Mouse (Mus musculus): ENCODE measurements around the gene Smim10l2a. TPM values are rescaled to one million over a fixed set of nuclear protein-coding genes. Genes with fewer than 3 reads are reported as not detected.

The Smim10l2a gene
- polyA plus RNA-seq, 1 experiment = 0.01 TPM

- Histone ChIP-seq H3ac (ENCODE audit: control insufficient read depth, insufficient read length) (no peak overlapping the region), H3K27me3 (ENCODE audit: control insufficient read depth, insufficient read depth, insufficient read length) (no peaks in the 10 kb centered on the region), H3K4me2 (ENCODE audit: low read depth) (no peak overlapping the region), H3K79me2 (ENCODE audit: control insufficient read depth, insufficient read depth) (no peaks in the 10 kb centered on the region), H3K36me3 (ENCODE audit: control insufficient read depth, insufficient read depth) (no peaks in the 10 kb centered on the region), H3K4me3 (no peak overlapping the region)
- TF ChIP-seq TCF3 (IDR thresholded peaks at IDR 0.05; ENCODE audit: insufficient read length, low read depth) (no peak), REST (IDR thresholded peaks at IDR 0.05; ENCODE audit: insufficient read depth, insufficient read length) (no peak), USF1 (IDR thresholded peaks at IDR 0.05; ENCODE audit: low read depth) (no peak), POLR2A (IDR thresholded peaks at IDR 0.05; ENCODE audit: insufficient read length, low read depth) (no peak), POLR2AphosphoS2 (IDR thresholded peaks at IDR 0.05; ENCODE audit: insufficient read length, low read depth) (no peak), E2F4 (IDR thresholded peaks at IDR 0.05; ENCODE audit: insufficient read depth) (no peak), MYOG (IDR thresholded peaks at IDR 0.05; ENCODE audit: control insufficient read depth in 1 of 3, insufficient read depth in 1 of 3, insufficient read length in 2 of 3, low read depth in 2 of 3) (no peak), CEBPB (IDR thresholded peaks at IDR 0.05; ENCODE audit: insufficient read depth, poor library complexity, severe bottlenecking) (no peak), MAX (IDR thresholded peaks at IDR 0.05; ENCODE audit: low read depth) (no peak), TCF12 (IDR thresholded peaks at IDR 0.05; ENCODE audit: insufficient read depth, poor library complexity, severe bottlenecking) (no peak), MYOD1 (IDR thresholded peaks at IDR 0.05; ENCODE audit: control insufficient read depth in 1 of 3, insufficient read length in 2 of 3, low read depth in 2 of 3) (no peak), SRF (IDR thresholded peaks at IDR 0.05; ENCODE audit: control insufficient read depth, insufficient read length, low read depth) (no peak)
Observed at GRCm38 (mm10) chrX:56416277-56416676, 41.9 kb downstream of the Smim10l2a start.

DNA sequence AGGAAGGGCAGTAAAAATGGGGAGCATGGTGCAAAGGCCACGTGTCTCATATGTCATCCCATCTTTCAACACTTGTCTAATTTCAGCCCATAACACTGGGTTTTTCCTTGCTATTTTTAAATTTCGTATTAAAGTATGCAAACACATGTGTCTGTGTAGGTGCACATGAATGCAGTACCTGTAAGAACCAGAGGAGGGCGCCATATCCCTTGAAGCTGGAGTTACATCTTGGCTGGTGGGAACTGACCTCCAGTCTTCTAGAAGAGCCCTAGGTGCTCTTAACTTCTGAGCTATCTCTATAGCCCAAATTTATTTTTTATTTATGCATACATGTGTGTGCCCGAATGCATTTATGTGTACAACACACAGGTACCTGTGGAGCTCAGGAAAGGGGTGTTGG is 43.2 kb downstream of the Smim10l2a start:
- Histone ChIP-seq H3K36me3 (ENCODE audit: control insufficient read depth, insufficient read depth) (no peaks in the 10 kb centered on the region), H3K4me3 (no peak overlapping the region), H3K27me3 (ENCODE audit: control insufficient read depth, insufficient read depth, insufficient read length) (no peaks in the 10 kb centered on the region), H3K4me2 (ENCODE audit: low read depth) (no peak overlapping the region), H3K79me2 (ENCODE audit: control insufficient read depth, insufficient read depth) (no peaks in the 10 kb centered on the region), H3ac (ENCODE audit: control insufficient read depth, insufficient read length) (no peak overlapping the region)
- TF ChIP-seq SRF (IDR thresholded peaks at IDR 0.05; ENCODE audit: control insufficient read depth, insufficient read length, low read depth) = no peak
- TF ChIP-seq TCF3 (IDR thresholded peaks at IDR 0.05; ENCODE audit: insufficient read length, low read depth) = no peak
- TF ChIP-seq POLR2A (IDR thresholded peaks at IDR 0.05; ENCODE audit: insufficient read length, low read depth) = no peak
- no peak for TF ChIP-seq REST (IDR thresholded peaks at IDR 0.05; ENCODE audit: insufficient read depth, insufficient read length)
- no peak for TF ChIP-seq E2F4 (IDR thresholded peaks at IDR 0.05; ENCODE audit: insufficient read depth)
- TF ChIP-seq MYOD1 (IDR thresholded peaks at IDR 0.05; ENCODE audit: control insufficient read depth in 1 of 3, insufficient read length in 2 of 3, low read depth in 2 of 3) = no peak
- TF ChIP-seq USF1 (IDR thresholded peaks at IDR 0.05; ENCODE audit: low read depth) = no peak
- no peak for TF ChIP-seq POLR2AphosphoS2 (IDR thresholded peaks at IDR 0.05; ENCODE audit: insufficient read length, low read depth)
- TF ChIP-seq CEBPB (IDR thresholded peaks at IDR 0.05; ENCODE audit: insufficient read depth, poor library complexity, severe bottlenecking) = no peak
- no peak for TF ChIP-seq MYOG (IDR thresholded peaks at IDR 0.05; ENCODE audit: control insufficient read depth in 1 of 3, insufficient read depth in 1 of 3, insufficient read length in 2 of 3, low read depth in 2 of 3)
- TF ChIP-seq TCF12 (IDR thresholded peaks at IDR 0.05; ENCODE audit: insufficient read depth, poor library complexity, severe bottlenecking) = no peak

Other genes with a start within 250 kb of the Smim10l2a start
- 19.6 TPM for gene 3830403N18Rik, start 238.0 kb upstream of the Smim10l2a start, polyA plus RNA-seq (2012; fragmentation: generic; extraction: Trizol)
- gene Gm773, start 161.7 kb upstream of the Smim10l2a start, polyA plus RNA-seq (2012; fragmentation: generic; extraction: Trizol) = 31.5 TPM
- 0.55 TPM for gene Zfp449, start 28.2 kb upstream of the Smim10l2a start, polyA plus RNA-seq (2012; fragmentation: generic; extraction: Trizol)
- 0.26 TPM for gene Gm2174, start 73.4 kb downstream of the Smim10l2a start, polyA plus RNA-seq (2012; fragmentation: generic; extraction: Trizol)
- gene Ints6l, start 80.3 kb downstream of the Smim10l2a start, polyA plus RNA-seq (2012; fragmentation: generic; extraction: Trizol) = 2.6 TPM
- gene Gm10477, start 150.2 kb downstream of the Smim10l2a start, polyA plus RNA-seq (2012; fragmentation: generic; extraction: Trizol) = not detected
- gene Gm648, start 175.0 kb downstream of the Smim10l2a start, polyA plus RNA-seq (2012; fragmentation: generic; extraction: Trizol) = 0.05 TPM
- 6.6 TPM for gene Mmgt1, start 223.5 kb downstream of the Smim10l2a start, polyA plus RNA-seq (2012; fragmentation: generic; extraction: Trizol)
- 10.8 TPM for gene Slc9a6, start 235.2 kb downstream of the Smim10l2a start, polyA plus RNA-seq (2012; fragmentation: generic; extraction: Trizol)